Mouse (Mus musculus) spleen, postnatal 14 days (tissue): ENCODE measurements around the gene Fnbp1.
"Not testable (repeated sequence)": the region's sequence is repeated elsewhere in the genome, so short reads cannot be mapped to it uniquely, and the experiment has no call there.

ENCODE experiments used
- DNase-seq, 2 experiments: peaks; one replicate each; pipeline ENCODE4 v3.0.0; 2021 to 2022; ENCODE audit warnings: low spot score in 2 of 2

Fnbp1 gene

DNA sequence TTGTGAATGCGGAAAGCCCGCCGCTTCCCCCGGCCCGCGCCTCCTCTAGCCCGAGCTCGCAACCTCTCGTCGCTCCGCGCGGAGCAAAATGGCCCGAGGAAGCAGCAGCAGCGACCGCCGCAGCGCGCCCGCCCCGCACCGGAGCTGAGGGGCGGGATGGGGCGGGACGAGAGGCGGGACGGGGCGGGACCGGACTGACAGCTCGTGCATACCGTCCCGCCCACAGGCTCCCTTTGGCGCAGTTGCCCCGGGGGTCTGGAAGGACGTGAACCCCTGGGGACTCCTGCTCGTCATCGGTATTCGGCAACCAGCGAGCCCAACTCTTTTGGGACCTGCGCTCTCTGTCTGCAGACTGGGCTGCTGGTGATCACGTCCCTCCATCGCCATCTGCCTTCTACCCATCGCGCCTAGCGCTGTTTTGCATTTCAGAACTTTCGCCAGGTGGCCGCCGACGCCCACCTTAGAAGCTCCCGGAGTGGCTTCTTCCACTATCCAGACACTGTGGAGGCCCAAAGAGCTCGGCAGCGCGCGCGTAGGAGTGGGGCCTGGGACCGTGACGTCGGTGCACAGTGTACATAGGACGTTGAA is at the start of gene Fnbp1:
Gene Fnbp1, minus strand, starts transcription at position 142 of the 588 bp plus-strand sequence.
- peak; percentile 68 to 79 for DNase-seq

DNA sequence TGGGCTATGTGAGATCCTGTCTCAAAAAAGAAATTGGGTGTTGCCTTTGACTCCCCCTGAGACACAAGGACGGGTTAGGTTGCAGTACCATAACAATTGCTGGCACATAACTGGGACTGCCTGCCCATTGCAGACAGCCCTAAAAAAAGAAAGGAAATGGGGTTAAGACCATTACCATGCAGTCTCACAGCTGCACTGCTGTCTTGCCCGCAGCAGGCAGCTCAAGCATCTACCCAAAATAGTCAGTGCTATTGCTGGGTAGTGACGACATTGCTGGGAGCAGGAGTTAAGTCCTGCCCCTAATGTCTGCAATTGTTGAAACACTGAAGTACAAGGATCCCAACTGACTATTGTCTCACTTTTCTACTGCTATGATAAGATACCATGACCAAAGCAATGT is 47.8 kb upstream of the Fnbp1 start:
- DNase-seq, result no peak

DNA sequence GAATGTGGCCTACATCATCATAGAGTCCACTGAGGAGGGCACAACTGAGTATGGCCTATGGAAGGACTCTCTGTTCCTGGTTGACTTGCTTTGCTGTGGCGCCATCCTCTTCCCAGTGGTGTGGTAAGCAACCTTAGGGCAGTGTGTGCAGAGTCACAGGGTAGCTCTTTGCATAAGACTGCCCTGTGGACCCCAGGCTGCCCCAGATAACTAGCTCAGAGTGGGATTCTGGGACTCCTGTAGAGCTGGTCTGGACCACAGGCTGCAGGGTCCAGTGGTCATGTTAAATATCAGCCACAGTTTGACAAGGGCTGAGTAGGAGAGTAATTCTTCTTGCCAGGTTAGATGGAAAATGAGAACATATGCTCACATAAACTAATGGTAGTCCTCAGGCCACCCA is 46.9 kb upstream of the Fnbp1 start:
- DNase-seq, result no peak

DNA sequence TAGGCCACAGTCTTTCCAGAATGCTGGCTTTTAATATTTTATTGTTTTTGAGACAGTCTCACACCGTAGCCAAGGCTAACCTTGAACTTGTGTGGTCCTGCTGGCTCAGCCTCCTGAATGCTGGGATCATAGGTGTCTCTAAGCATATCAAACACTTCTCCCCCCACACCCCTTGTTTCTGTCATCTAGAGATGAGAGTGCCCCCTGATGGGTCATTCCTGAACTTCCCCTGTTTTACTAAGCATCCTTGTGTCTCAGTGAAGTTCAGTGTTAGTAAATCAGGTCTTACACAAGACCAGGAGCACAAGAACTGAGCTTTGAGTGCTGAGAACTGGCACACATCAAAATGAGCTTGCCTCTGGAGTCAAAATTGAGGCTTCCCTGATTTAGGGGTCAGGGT is 42.0 kb upstream of the Fnbp1 start:
- DNase-seq, result no peak

DNA sequence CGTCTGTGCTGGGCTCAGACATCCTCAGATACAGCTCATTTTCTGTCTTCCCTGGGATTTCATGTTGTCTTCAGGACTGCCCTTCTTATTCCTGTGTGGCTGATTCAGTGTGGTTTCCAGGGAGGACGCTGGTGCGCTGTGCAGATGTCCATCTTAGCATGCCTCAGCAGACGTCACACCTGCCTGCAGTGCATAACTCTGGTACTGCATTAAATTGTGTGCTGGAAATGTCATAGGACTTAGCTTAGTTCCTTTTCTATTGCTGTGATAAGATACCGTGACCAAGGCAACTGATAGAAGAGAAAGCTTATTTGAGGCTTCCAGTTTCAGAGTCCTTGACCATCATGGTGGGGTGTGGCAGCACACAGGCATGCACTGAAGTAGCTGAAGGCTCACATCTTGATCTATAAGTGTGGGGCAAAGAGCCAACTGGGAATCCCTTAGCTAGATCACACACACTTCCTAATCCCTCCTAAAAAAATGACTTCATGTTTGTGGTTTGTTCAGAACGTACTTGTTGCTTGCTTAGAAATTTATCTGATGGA is 41.0 kb upstream of the Fnbp1 start:
- no peak for DNase-seq

DNA sequence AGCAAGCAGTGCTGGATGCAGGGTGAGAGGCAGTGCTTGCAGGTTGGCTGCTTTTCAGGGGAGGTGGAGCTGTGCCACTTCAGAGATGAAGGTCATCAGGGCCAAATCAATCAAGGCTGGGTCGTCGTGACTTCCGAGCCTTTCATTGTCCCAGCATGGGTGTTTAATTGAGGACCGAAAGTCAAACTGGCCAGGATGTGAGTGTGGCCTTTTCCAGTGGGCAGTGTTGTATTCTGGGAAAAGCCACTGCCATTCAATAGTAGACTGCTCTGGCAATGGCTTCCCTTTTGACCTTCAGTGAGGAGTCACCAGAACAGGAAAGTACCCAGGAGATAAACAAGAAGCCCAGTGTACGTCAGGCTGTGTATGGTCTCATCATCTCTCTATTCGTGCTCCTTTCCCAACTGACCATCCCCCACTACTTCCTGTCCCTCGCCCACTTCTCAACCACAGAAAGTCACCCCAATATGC is 38.3 kb upstream of the Fnbp1 start:
- DNase-seq, result no peak

DNA sequence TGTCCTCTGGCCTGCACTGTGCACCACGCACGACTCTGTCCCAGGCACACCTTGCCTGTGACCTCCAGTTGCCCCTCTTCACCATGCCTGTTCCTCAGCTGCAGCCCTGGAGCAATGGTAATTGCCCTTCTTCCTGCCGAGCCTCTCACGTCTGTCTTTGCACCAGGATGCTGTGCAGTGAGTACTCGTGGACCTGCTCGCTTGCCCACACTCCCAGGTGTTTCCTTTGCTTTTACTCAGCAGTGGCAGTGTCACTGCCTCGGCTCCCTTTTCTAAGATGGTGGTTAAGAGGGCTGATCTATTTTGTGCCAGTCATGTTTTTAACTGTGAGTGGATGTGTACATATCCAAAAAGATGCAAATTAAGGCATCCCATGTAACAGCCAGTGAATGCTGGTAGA is 37.7 kb upstream of the Fnbp1 start:
- DNase-seq, result no peak

DNA sequence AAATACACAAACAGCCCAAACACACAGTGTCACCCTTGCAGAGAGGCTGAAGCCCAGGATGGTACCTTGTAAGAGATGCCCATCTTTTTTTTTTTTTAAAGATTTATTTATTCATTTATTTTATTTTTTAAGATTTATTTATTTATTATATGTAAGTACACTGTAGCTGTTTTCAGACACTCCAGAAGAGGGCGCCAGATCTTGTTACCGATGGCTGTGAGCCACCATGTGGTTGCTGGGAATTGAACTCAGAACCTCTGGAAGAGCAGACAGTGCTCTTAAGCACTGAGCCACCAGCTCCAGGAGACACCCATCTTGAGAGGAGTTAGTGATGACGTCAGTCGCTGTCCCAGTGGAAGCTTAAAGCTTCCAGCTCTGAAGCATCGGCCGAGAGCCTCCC is 36.8 kb upstream of the Fnbp1 start:
- DNase-seq, result peak in 1 of 2 experiments; percentile 13

DNA sequence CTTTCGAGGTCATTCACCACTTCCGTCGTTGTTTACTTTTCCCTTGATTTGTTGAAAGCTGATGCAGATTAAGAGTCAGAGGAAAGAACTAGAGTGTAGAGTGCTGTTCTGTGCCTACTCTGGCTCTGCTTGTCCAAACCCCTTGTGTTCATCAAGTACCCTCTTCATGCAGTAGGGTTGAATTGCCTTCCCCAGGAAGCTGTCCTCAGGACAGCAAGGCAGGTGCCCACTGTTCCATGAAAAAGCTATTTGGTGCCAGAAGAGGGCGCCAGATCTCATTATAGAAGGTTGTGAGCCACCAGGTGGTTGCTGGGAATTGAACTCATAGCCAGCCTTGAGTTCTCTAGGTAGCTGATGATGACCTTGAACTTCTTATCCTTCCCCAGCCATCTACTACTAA is 31.5 kb upstream of the Fnbp1 start:
- DNase-seq, result no peak

DNA sequence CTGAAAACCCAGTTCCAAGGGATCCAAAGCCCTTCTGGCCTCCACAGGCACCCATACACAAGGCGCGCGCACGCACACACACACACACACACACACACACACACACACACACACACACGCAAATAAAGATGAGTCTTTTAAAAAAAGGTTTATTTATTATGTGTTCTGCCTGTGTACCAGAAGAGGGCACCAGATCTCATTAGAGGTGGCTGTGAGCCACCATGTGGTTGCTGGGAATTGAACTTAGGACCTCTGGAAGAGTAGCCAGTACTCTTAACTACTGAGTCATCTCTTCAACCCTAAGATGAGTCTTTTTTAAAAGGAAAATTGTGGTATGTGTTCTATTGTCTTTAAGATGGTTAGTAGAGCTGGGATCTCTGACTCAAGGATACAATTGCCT is 30.7 kb upstream of the Fnbp1 start:
- no peak for DNase-seq

DNA sequence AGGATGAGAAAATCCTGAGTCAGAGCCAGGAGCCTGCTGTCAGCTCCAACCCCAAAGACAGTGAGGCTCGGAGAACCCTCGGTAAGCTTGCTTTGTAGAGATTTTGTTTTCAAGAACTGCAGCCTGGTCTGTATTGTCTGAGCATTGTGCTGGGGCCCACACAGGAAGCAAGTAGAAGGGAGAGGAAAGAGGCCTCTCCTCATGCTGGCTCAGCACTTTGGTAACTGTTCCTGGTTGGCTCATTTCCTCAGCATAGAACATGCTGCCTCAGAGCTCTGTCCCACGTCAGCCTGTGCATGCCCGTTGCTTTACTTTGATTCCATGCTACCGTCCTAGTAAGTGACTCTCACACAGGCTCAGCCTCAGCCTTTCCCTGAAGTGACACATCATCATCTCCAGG is 30.2 kb upstream of the Fnbp1 start:
- no peak for DNase-seq

DNA sequence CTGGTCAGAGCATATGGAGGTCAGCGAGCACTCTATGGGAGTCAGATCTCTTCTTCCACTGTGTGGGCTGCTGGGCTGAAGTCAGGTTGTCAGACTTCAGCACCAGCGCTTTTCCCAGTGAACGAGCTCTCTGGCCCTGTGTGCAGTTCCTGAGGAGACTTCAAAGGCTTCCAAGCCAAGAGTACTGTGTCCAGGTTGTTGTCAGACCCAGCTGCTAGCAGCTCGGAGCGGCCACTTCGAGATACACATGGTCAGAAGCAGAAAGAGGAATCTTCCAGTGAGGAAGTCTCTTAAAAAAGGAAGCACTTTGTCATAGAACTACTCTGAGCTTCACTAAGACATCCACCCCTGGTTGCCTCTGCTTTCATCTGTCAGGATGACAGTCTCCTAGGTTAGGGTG is 28.4 kb upstream of the Fnbp1 start:
- no peak for DNase-seq

DNA sequence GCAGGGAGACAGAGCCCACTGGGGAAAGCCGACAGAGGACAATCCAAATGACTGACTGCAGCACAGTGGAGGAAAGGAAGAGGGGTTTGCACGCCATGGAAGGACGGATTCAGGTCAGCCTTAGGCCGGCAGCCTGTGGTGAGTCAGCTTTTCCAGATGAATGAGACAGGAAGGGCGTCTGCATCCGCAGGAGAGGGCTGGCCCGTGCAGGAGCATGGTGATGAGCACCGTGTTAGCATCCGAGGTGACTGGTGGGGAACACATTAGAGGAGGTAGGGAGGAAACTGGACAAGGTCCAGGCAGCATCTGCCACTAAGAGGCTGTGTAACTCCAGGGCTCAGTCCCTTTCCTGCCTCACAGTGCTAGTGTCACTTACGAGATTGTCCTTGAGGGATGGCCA is 27.2 kb upstream of the Fnbp1 start:
- no peak for DNase-seq

DNA sequence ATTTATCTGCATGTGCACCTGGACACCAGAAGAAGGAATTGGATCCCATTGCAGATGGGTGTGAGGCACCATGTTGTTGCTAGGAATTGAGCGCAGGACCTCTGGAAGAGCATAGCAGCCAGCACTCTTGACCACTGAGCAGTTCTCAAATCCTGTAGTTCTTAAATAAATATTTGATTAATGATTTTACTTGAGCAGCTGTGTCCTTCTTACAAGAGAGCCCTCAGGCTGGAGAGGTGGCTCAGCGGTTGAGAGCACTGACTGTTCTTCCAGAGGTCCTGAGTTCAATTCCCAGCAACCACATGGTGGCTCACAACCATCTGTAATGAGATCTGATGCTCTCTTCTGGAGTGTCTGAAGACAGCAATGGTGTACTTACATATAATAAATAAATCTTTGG is 25.8 kb upstream of the Fnbp1 start:
- not testable (repeated sequence) for DNase-seq

DNA sequence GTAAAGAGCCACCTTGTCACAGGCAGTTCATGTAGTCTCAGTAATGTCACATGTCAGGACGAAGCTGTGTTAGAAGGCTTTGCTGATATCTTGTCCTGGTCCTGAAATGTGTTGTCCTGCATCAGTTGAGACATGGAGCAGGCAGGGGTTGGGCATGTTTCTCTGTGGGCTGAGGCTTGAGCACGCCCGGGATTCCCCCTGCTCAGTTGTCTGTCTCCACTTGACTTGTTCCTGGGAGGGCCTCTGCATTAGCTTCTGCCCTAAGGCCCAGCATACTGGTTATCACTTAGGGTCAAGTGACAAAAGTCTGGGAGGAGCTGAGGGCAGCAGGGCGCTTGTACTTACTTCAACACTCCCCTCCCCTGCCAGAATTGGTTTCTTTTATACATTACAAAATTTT is 23.7 kb upstream of the Fnbp1 start:
- no peak for DNase-seq

DNA sequence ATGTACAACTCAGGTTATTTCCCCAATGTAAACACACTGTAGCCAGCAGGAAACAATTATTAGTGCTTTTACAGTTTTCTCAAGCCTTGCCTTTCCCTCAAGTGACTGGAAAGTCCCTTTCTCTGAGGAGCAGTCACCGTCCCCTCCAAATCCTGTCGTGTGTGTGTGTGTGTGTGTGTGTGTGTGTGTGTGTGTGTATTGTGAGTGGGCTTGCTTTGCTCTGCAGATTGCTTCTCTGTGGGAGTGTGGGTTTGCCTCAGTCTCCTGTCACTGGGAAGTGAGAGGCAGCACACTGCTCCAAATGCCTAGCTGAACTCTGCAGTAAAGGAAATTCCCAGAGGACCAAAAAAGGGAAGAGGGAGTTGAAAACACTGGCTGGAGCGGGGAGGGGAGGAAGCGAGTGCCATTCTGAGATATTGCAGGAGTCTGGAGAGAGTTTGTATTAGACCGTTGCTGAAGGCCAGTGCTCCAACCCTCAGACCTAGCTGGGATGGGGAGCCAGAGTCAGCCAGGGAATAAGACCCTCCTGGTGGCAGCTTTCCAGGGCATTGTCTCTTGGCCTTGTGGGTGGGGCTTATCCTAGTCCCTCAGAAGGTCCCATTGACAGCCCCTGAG is 23.1 kb upstream of the Fnbp1 start:
- DNase-seq, result no peak

DNA sequence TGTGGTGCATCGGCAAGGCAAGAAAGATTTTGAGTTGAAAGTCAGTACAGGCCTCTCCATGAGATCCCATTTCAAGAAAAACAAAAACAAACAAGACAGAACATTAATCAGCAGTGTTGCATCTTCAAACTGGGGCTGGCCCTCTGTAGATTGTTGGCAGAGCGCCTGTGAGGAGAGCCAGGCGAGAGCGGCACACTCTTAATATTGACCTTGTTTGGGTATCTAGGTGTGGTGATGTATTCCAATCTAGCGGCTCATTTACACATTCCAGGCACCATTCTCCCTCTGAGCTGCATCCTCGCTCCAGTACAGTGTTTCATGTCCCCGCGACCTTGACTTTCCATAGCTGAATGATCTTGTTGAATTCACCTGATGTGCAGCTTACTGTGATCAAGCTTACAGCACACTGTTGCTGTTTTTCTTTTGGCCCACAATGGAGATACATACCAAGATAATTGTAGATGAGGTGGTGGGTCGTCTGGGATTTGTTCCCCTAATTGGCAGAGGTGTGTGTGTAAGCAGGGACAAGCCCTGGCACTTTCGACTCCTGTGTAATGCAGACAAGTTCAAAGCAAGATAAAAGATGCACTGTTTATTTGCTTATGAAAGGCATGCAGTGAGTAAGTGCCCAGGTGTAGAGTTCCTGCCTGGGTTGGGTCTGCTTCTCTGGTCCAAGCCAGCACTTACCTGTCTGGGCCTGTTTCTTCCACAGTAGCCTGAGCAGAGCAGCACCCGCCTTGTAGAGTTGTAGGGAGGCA is 21.7 kb upstream of the Fnbp1 start:
- no peak for DNase-seq

DNA sequence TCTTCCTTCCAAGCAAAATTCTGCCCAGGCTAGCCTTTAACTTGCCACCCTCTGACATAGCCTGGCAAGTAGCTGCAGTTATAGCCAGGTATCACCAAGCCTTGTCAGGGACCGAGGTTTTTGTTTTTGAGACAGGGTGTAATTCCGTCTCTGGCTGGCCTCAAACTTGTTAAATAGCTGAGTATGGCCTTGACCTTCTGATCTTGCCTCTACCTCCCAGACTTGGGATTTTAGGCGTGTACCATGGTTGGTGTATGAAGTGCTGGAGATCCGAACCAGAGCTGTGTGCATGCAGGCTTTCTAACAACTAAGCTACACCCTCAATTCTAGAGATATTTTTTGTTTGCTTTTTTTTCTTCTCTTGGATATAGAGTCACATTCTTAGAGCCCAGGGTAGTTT is 19.8 kb upstream of the Fnbp1 start:
- DNase-seq, result no peak

DNA sequence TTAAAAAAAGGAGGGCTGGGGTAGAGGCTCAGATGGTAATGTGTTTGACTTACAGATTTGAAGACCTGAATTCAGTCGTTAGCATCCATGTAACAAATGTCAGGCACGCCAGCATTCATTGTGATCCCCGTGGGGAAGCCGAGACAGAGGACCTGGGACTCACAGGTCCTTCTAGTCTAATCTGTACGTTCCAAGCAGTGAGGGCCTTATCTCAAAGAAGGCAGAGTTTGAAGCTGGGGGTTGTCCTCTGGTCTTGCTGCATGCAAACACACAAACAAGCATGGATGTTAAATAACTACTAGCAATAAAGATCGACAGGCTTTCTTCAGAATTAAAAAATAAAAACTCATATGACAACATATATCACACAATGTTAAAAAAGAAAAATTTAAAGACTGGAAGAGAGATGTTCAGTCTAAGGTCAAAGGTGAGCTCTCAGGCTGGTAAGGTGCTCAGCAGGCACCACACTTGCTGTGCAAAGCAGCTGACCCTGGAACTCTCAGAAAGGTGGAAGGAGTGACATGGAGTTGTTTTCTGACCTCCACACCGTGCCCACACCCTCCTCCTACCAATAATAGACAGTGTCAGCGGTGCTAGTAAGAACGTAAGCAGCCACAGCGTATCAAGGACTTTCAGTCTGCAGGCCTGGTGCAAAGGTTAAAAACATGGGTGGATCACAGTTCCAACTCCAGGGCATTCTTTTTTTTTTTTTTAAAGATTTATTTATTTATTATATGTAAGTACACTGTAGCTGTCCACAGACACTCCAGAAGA is 18.5 kb upstream of the Fnbp1 start:
- no peak for DNase-seq

DNA sequence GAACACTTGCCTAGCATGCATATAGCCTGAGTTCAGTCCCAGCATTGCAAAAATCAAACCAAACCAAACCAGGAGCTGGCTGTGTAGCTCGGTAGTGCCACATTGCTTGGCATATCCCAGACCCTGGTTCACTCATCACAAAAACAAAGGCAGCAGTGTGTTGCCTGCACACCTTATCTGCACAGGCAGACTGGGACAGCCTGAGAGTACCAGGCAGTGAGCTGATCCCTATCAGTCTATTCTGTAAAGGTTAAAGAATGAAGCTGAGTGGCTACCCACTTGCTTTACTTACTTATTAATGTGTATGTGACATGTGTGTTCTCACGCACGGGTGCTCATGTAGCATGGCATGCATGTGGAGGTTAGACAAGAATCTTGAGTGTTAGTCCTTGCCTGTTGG is 15.0 kb upstream of the Fnbp1 start:
- DNase-seq, result no peak

DNA sequence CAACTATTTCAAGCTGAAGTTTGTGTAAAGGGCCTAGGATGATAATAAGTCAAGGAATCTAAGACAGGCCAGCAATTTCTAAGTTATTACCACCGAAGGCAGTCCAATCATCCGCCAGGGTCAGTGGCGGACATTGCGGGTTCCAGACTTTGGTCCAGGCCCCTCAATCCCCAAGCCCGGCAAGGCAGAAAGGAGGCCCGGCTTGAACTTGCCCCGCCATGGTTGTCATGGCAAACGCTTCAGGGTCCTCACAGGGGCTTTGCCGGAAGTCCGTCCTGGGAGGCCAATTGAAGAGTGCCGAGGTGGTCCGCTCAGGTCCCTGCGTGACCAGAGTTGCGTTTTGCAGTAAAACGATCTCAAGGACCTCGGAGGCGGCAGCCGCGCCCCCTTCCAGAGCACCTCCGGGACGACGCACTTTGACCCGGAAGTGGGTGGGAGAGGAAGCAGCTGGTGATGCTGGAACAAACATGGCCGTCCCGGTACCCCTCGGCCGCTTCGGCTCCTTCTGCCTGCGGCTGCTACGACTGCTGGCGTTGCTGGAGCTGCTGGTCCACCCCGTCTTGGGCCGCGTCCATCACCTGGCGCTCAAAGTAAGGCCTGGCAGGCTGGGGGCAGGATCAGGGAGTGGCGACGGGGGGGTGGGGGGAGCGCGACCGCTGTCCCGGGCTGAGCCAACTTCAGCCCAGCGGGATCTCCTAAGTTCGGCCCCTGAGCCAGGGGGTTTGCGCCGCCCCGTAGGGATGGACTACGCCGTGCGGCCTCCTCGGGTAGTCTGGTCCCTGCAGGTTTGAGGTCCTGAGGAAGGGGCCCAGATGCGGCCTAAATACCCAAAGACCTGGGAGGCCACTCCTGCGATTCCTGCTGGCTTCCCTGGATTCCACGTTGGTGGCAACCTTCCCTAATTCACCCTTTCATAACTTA is 10.3 kb upstream of the Fnbp1 start, which contains the start of gene Gpr107:
Gene Gpr107, plus strand, starts transcription at position 425 of the 921 bp plus-strand sequence.
- DNase-seq, result peak; percentile 62 to 79
